Mouse (Mus musculus) frontal cortex, adult (tissue): ENCODE results near the gene Cckbr.

Source experiments
- ATAC-seq: cut with Nextera tagmentation; 2 replicates; pipeline ENCODE4 v1.9.2; 2017; ENCODE audit warnings: mild to moderate bottlenecking, moderate library complexity, mixed read lengths; ENCODE audit not compliant: low TSS enrichment

Gene Cckbr

DNA sequence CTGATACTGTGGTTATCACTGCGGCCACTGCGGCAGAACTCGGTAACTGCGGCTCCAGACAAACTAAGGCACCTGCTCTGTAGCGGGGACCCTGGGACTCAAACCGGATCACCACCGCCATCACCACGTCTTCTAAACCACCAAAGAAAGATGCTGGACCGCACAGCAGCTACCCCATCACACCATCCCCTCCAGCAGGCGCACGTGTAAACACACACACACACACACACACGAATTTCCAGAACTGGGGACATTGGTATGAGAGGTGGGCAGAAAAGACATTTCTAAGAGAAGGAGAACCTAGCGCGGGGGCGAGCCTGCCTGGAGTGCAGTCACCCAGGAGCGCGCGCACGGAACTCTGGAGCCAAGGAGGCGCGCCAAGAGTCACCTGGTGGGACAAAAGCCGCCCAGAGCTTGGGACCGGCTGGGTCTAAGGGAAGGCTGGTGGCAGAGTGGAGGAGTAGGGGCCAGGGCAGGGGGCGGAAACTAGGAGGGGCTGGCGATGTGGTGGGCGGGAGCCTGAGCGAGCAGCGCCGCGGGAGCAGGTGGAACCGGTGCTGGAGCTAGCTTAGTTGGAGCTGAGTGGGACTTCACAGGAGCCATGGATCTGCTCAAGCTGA lies at the start of gene Cckbr:
Gene Cckbr, plus strand, starts transcription at position 308 of the 620 bp plus-strand sequence.
- ATAC-seq = peak; percentile 58

DNA sequence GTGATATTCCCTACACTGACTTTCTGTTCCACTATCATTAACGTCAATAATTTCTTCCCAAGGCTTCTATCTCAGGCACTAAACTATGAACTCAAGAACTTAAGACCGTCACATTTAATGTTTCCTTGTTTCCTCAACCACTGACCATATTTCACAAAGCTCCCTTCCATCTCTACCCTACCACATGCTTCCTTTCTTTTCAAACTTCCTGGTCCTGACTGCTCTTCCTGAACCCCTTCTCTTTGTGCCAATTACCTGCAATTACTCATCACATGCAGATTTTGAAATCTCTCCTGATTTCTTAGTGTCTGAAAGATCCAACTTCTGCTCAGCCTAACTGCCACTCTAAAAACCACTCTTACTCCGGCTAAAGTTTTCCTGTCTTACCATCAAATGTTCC lies 45.2 kb upstream of the Cckbr start:
- no peak for ATAC-seq

DNA sequence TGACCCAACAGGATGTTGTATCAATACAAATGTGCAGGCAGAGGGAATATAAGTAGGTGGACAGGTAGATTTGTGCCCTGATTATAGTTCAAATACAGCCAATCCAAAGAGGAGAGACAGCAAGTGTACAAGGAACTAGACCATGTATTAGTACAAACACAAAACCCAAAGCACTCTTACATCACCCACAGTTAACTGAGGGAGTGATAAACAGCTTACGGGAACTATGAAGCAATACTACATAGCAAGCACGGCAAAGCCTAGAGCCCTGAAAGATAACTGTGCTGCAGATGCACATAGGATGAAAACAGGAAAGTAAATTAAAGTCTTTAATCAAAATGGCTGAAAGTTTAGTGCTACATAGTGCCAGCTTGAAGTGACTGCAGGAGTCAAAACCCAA lies 37.8 kb upstream of the Cckbr start:
- ATAC-seq = no peak

DNA sequence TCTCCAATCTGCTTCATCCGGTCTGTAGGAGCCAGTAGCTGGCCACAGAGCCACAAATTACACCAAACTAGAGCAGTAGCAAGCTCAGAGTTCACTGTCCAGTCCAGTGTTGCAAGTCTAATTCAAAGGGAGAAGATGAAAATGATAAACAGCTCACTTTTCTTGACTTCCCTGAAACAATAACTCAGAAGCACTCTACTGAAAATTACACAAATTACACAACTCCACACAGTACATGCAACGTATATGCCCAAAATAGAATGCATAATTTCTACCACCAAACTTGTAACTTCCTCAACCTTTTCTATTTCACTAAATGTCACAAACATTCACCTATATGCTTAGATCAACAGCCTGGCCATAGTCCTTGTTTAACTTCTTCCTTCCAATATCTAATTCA lies 35.3 kb upstream of the Cckbr start:
- ATAC-seq = no peak

DNA sequence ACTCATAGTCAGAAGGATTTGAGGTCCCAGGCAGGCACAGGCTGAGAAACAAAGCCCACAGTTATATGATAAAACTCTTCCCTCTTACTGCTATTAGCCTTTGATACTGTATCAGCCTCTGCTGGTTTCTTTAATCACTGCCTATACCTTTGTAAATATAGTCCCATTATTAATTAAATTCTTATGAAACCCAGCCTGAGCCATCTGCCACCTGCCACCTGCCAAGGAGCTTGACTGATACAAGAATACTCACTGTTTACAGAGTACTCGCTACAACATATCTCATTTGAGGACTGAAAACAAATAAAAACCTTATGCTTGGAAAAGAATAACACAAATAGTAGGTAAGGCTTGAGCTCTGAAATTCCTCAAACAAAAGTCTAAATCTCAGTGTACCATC lies 30.9 kb upstream of the Cckbr start:
- no peak for ATAC-seq

DNA sequence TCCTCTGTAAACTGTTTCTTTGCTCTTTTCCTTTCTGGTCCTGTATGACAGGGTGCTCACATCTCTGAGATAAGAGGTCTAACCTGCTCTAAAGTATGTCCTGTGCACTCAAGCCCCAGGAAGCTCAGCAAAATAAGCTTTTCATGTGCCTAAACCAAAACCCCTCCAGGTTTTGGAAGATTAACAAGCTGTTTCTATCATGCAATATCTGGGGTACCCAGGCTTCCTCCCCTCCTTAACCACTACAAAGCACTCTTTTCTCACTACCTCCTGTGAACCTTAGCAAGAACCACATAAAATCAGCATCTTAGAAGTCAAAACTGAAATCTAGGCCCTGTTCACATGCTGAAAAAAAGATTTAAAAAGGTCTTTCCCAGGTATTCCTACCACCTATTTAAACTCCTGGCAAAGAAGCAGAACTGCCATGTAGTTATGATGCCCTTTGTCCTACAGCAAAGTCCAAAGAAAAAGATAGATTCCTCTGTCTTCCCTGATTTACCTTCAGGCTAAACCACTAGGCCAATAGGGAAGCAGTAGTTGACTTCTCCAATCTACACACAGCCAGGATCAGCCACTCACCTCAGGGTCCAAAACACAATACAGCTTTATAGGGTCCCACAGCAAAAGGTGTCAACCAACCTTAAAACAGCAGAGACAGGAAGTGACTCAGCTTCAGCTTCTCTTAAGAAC lies 30.3 kb upstream of the Cckbr start:
- no peak for ATAC-seq

DNA sequence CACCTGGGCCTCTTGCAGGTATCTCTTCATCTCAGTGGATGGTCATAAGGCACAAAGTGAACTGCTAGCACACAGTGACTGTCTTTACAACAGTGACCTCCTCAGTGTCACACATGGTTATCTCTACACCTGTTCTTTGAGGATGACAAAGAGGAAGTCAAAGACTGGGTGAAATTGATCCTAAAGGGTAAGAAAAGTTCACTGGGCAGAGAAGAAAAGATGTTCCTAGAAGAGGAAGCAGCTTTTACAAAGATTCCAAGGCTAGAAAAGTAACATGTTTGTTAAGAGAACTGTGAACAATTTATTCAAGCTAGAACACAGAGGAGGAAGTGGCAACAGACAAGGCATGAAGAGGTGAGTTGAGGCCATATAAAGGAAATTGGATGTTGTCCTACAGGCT lies 29.4 kb upstream of the Cckbr start:
- ATAC-seq = no peak

DNA sequence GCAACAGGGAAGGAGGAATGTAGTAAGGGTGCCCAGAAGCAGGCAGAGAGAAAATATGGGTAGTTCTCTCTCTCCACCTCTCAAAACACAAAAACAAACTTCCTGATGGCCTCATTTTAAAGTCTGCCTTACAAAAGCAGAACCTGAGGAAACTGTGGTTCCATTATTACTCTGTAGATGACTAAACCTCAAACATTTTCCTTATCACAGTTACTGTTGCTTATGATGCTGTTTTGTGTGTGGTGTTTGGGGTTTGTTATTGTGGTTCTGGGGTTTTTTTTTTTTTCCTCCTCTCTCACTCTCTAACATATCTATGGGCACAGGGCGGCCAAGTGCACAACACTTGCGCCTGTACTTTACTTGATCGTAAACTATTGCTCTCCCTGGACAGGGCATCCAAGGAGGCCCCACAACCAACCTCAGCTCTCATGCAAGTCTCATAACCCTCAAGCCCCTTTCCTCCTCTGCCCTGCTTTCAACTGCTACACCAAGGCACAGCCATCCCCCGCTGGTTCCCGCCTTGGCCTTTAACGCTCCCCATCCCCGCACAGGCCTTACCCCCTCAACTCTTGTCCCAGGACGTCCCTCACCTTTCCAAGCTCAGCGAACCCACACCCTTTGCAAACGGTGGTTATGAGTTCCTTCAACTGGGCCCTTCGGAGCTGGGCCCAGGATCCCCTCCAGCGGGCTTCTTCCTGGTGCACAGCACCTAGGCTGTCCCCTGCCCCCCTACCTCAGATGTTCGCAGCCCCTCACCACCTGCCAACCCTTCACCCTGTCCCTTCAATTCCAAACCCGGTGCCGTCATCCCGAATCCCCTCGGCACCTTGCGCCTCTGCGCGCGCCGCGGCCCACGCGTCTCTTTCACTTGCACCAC lies 26.2 kb upstream of the Cckbr start:
- no peak for ATAC-seq

DNA sequence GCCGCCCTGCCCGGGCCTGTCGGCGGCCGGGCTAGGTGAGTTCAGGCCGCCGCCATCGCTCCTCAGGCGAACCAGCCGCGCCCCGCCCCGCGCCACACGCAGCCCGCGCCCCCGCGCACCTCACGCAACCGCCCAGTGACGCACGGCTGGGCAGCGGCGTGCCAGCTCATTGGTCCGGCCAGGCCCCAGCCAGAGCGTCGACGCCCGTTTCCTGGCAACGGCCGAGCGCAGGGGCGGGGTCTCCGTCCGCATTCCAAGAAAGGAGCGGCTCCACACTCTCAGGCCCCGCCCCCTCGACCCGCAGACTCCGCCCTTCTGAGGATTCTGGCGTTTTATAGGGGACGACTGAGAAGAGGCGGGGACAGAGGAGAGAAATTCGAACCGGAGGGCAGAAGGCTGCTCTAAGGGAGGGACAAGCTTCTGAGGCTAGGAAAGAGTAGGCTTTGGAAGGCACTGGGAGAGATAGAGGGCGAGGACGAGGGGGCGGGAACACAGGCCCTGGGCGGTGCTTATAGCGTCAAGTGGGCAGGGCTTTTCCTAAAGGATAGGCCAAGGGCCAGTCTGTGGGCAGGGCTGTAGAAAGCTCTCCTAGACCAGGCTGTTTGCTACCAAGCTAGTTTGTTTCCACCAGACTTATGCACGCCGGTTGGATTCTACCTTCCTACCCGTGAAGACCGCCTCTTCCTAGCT lies 25.5 kb upstream of the Cckbr start, which contains the start of gene Fam160a2:
Gene Fam160a2, minus strand, starts transcription at position 120 of the 690 bp plus-strand sequence.
- peak; percentile 96 for ATAC-seq

DNA sequence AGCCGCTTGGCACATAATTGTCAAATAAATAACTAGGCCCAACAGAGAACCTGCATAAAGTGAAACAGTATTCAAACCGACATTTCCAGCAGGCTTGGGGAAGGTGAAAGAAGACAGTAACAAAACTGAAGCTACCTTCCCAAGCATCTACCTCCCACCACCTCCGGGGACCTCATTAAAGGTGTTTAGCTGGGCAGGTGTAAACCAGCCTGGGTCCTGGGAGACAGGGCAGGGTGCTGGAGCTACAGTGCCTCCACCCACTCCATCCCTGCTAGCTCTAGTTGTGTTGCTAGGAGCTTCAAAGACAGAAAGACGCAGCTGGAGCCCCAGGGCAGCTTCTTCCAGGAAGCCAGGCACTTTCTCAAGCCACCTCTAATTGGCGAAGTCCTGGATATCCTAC lies 21.3 kb upstream of the Cckbr start, which contains the start of gene Cnga4:
Gene Cnga4, plus strand, starts transcription at position 301 of the 400 bp plus-strand sequence.
- ATAC-seq = no peak

DNA sequence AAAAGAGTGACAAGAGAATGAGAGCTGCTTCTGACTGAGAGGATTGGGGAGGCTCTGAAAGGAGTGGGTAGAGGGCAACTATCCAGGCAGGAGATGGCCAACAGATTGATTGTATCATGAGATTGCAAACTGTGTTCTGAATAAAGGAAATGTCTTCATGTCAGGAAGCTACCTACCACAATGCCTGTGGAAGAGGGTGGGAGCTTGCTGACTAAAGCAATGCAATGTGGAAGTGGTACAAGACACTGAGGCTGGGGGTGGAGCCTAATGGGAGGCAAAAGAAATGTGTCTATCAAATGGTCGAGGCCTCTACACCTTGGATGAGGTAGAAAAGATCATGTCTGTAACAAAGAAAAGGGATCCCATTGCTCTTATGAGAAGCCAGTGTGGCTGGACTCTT lies 19.2 kb upstream of the Cckbr start:
- ATAC-seq = no peak

DNA sequence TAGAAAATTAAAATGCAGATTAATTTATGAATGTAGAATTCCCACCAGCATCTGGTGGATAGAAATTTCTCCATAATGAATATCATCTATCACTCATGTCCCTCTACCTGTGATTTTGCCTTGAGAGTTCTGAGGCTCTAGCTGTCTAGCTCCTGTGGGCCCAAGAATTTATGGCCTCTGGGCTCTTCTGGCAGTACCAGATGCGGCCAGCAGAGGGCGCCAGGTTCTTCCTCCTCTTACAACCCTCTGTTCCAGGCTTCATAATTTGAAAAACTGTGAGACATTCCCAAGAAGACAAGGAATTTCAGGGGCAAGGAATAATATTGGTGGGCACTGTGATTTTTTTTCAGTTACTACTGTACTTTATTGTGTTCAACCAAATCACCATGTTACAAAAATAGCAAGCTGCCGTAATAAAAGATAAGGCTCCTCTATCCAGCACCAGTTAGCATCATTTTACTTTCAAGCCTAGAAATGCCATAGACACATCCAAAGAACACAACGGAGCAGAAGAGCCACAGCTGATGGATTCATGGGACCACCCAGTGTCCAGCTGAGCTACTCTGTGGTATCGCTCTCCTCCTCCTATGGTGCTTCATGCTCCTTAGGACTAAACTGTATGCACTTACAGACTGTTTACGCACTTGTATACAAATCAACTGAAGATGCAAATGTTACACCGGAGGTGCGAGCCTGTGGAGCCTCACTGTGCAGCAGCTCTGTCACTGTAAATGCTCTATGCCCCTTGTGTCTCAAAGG lies 13.5 kb upstream of the Cckbr start:
- ATAC-seq = peak; percentile 46

DNA sequence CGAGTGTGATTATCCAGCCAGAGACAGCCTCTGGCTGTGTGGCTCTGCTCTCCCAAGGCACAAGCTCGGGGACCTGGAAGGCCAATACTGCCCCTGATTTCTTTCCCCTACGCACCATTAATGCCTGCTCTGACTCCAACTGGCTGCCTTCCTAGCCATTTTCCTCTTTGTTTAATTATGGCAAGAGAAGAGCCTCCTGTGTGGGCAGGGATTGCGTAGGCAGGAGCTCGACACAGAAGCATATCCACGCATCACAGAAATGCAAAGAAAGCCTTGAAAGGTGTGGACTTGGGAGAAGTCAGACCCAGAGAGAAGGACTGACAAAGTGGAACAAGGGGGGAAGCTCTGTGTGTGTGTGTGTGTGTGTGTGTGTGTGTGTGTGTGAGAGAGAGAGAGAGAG lies 11.1 kb upstream of the Cckbr start:
- ATAC-seq = peak; percentile 28

DNA sequence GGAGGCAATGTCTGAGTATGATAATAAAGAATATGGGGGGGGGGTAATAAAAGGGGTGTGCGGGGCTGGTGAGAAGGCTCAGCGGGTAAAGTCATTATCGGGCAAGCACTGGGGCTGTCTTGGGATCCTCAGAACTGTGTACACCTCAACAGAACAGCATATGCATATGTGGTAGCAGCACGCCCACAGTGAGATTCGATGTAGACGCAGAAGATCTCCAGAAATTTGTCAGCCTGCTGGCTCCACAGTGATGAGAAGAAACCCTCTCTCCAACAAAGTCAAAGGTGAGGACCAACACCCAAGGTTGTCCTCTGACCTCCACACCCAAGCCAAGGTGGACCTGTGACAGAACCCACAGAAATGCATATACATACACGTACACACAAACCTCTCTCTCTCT lies 9.0 kb upstream of the Cckbr start:
- peak; percentile 80; the same call in 1 of the 2 replicates for ATAC-seq

DNA sequence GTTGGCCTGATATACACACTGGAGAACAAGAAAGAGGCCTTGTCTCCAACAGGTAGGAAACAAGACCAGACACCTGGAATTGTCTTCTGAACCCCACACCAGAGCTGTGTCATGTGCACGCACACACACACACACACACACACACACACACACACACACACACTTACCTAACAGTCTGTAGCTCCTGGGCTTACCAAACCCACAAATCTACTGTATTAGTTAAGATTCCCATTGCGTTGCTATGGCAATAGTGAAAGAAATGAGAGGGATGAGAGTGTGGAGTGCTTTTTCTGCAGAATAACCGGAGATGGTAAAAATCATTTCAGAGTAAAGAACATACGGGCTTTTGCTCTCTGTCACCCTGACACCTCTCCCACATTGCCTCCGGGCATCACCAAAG lies 7.4 kb upstream of the Cckbr start:
- ATAC-seq = 0 out of 2 replicates have a peak, but pooled peaks have one; percentile 29

DNA sequence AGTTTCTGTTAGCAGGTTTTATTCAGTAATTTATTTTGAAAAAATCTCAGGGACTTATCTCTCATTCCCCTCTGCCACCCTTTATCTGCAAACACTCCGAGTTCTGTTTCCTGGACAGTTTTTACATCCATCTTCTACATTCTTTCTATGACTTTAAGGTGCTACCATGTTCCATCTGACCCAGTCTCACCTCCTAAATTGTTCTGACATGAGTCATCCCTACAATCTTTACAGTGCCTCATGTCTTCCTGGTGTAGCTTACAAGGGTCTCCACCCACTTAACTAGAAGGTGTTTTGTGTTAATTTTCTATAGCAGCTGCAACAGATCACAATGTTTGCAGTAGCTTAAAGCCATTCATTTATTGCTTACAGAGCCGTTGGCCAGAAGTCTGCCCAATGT lies 4.6 kb upstream of the Cckbr start:
- ATAC-seq = no peak

DNA sequence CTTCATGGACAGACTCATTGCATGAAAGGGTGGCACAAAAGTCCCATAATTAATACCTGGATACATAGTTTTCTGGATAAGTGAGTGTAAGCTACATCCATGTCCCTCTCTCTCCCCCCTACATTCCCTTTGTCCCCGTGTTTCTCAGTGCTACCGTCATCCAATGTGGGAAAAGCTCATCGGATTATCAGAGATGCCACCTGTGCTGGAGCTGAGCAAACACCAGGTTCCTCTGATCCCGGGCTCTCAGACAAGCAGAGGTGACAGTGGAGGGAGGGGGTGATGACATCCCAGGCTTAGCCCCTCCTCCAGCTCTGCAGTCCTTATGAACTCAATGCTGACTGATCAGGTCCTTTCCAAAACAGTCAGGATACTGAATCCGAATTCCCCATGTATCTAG lies 1.2 kb upstream of the Cckbr start:
- no peak for ATAC-seq

DNA sequence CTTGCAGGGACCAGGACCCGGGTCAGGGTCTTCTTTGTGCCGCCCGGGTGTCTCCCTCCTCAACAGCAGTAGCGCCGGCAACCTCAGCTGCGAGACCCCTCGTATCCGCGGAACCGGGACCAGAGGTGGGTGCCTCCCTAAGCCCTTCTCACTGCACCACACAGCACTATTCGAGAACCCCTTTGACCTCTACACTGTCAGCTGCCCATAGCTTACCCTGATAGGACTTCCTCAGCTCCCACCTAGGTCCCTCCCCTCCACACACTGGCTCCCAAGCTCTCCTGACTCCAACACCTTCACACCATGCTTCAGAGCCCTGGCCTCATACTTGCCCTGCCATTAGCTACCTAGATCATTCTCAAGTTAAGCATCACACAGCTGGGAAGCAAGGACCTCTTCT lies 520 bp downstream of the Cckbr start:
- peak; percentile 14; the same call in 1 of the 2 replicates for ATAC-seq

DNA sequence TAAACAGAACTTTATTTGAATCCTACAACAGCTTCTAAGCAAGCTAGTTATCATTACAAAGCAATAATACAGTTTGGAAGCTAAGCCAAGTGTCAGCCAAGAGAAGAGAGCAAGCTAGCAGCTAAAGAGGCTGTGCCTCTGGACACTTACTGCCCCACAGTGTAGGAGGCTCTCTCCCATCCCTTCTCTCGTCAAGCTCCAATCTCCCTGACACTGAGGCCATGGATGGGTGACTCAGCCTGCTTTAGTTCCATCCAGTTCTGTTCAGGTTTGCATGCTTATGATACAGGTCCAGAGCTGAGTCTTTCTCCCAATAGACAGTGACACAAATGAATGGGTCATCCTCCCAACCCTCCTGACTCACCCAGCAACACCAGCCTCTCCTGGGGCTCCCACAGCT lies 6.5 kb downstream of the Cckbr start:
- ATAC-seq = no peak

DNA sequence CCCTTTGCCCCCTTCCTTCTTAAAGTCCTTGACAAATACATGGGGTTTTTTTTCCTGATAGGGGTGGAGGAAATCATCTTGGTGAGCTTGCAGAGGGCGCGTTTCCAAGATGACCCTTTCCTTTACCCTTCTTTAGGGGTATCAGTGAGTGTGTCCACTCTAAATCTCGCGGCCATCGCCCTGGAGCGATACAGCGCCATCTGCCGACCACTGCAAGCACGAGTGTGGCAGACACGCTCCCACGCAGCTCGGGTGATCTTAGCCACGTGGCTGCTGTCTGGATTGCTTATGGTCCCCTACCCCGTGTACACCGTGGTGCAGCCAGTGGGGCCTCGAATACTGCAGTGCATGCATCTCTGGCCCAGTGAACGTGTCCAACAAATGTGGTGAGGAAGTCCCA lies 8.3 kb downstream of the Cckbr start:
- no peak for ATAC-seq

DNA sequence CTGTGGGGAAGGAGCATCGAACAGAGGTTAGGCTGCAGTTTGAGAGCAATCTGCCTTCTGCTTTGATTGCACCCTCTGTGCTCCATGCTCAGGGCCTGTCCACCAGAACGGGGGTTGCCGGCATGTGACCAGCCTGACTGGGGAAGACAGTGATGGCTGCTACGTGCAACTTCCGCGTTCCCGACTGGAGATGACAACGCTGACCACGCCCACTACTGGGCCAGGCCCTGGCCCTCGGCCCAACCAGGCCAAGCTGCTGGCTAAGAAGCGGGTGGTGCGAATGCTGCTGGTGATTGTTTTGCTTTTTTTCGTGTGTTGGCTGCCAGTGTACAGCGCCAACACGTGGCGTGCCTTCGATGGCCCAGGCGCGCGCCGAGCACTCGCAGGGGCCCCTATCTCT lies 9.3 kb downstream of the Cckbr start:
- ATAC-seq = no peak
